Mouse (Mus musculus) testis, postnatal 14 days (tissue): ENCODE results near the gene Snx29.
"Not testable (repeated sequence)": the region's sequence is repeated elsewhere in the genome, so short reads cannot be mapped to it uniquely, and the experiment has no call there.

Experiments used
- DNase-seq: peaks from one replicate; pipeline ENCODE4 v3.0.0; 2021; ENCODE audit warnings: low spot score

Snx29 gene

GRCm38 (mm10) chr16:11407932-11408620, 85.4 kb downstream of the Snx29 start:
- no peak for DNase-seq

GRCm38 (mm10) chr16:11408726-11409125, 86.0 kb downstream of the Snx29 start:
- no peak for DNase-seq

GRCm38 (mm10) chr16:11414631-11415030, 91.9 kb downstream of the Snx29 start:
- no peak for DNase-seq

- DNase-seq, result no peak
These were observed 95.5 kb downstream of the Snx29 start for GRCm38 (mm10) chr16:11418183-11418588.

GRCm38 (mm10) chr16:11420311-11421080, 97.8 kb downstream of the Snx29 start:
- DNase-seq, result no peak

GRCm38 (mm10) chr16:11422165-11422564, 99.5 kb downstream of the Snx29 start:
- no peak for DNase-seq

- DNase-seq, result no peak
These were observed 100.3 kb downstream of the Snx29 start for GRCm38 (mm10) chr16:11422889-11423610.

GRCm38 (mm10) chr16:11423611-11424297, 101.0 kb downstream of the Snx29 start:
- DNase-seq, result not testable (repeated sequence)

GRCm38 (mm10) chr16:11424568-11425145, 101.9 kb downstream of the Snx29 start:
- DNase-seq, result no peak

- DNase-seq, result no peak
These were observed 102.6 kb downstream of the Snx29 start for GRCm38 (mm10) chr16:11425279-11425678.

- no peak for DNase-seq
These were observed 104.3 kb downstream of the Snx29 start for GRCm38 (mm10) chr16:11426810-11427537.

GRCm38 (mm10) chr16:11429784-11430183, 107.1 kb downstream of the Snx29 start:
- no peak for DNase-seq

- DNase-seq, result no peak
These were observed 107.8 kb downstream of the Snx29 start for GRCm38 (mm10) chr16:11430520-11430919.

- no peak for DNase-seq
These were observed 111.1 kb downstream of the Snx29 start for GRCm38 (mm10) chr16:11433779-11434178.

- DNase-seq, result no peak
These were observed 114.9 kb downstream of the Snx29 start for GRCm38 (mm10) chr16:11437641-11438040.

- DNase-seq, result no peak
These were observed 116.7 kb downstream of the Snx29 start for GRCm38 (mm10) chr16:11439417-11439816.

GRCm38 (mm10) chr16:11441616-11442015, 118.9 kb downstream of the Snx29 start:
- no peak for DNase-seq

- DNase-seq, result no peak
These were observed 119.8 kb downstream of the Snx29 start for GRCm38 (mm10) chr16:11442534-11442933.

GRCm38 (mm10) chr16:11444626-11445025, 121.9 kb downstream of the Snx29 start:
- DNase-seq, result no peak

- DNase-seq, result no peak
These were observed 124.3 kb downstream of the Snx29 start for GRCm38 (mm10) chr16:11446977-11447376.

- DNase-seq, result no peak
These were observed 125.2 kb downstream of the Snx29 start for GRCm38 (mm10) chr16:11447905-11448304.
